Mouse (Mus musculus) MEL (cell line): Measurements from ENCODE around the gene Heg1.

ENCODE experiments used
- CTCF ChIP-seq, 3 experiments: IDR thresholded peaks in 2 of 3; conservative IDR thresholded peaks in 1 of 3; 2 replicates each; pipeline ENCODE4 v1.5.1; 2011 to 2012; ENCODE audit warnings: low read length in 3 of 3, low read depth in 2 of 3, mild to moderate bottlenecking in 2 of 3, improper control_type of control experiment in 1 of 3, inconsistent platforms in 1 of 3, mixed read lengths in 1 of 3, moderate library complexity in 1 of 3; ENCODE audit not compliant: control insufficient read depth in 1 of 3, insufficient read depth in 1 of 3, poor library complexity in 1 of 3, severe bottlenecking in 1 of 3
- E2F4 ChIP-seq: IDR thresholded peaks from 2 replicates; pipeline ENCODE4 v1.6.1; 2011; ENCODE audit warnings: low read depth, low read length, improper control_type of control experiment, borderline replicate concordance
- EP300 ChIP-seq, 2 experiments: IDR thresholded peaks; 2 replicates each; pipeline ENCODE4 v1.6.1; 2011; ENCODE audit warnings: improper control_type of control experiment in 2 of 2, low read length in 2 of 2, low read depth in 1 of 2, mild to moderate bottlenecking in 1 of 2
- GABPA ChIP-seq: IDR thresholded peaks from 2 replicates; pipeline ENCODE4 v1.6.1; 2012; ENCODE audit warnings: low read depth, mild to moderate bottlenecking, inconsistent platforms, low read length, improper control_type of control experiment, moderate library complexity
- KAT2A ChIP-seq: conservative IDR thresholded peaks from 2 replicates; pipeline ENCODE4 v1.6.1; 2012; ENCODE audit warnings: low read depth, low read length, improper control_type of control experiment, inconsistent platforms
- MAX ChIP-seq: IDR thresholded peaks from 2 replicates; pipeline ENCODE4 v1.6.1; 2011; ENCODE audit warnings: low read length, improper control_type of control experiment
- MEF2A ChIP-seq: IDR thresholded peaks from 2 replicates; pipeline ENCODE4 v1.6.1; 2014; ENCODE audit warnings: low read depth, mild to moderate bottlenecking, inconsistent platforms, low read length, improper control_type of control experiment; ENCODE audit not compliant: poor library complexity, insufficient replicate concordance, severe bottlenecking; ENCODE audit errors: extremely low read depth
- NELFE ChIP-seq: IDR thresholded peaks from 2 replicates; pipeline ENCODE4 v1.6.1; 2011; ENCODE audit warnings: low read depth, low read length, improper control_type of control experiment
- POLR2A ChIP-seq, 2 experiments: IDR thresholded peaks; 2 replicates each; pipeline ENCODE4 v1.6.1; 2011 to 2012; ENCODE audit warnings: low read length in 2 of 2, mild to moderate bottlenecking in 2 of 2, control low read depth in 1 of 2, improper control_type of control experiment in 1 of 2, low read depth in 1 of 2, moderate library complexity in 1 of 2; ENCODE audit not compliant: control insufficient read depth in 1 of 2, insufficient read depth in 1 of 2, poor library complexity in 1 of 2
- POLR2AphosphoS5 ChIP-seq: IDR thresholded peaks from 2 replicates; pipeline ENCODE4 v1.6.1; 2012; ENCODE audit warnings: low read depth, borderline replicate concordance, mild to moderate bottlenecking, inconsistent platforms, low read length, moderate library complexity, mixed read lengths
- TAL1 ChIP-seq: IDR thresholded peaks from 2 replicates; pipeline ENCODE4 v1.6.1; 2012; ENCODE audit warnings: mild to moderate bottlenecking, inconsistent platforms, low read length, moderate library complexity, mixed read lengths
- TCF12 ChIP-seq: IDR thresholded peaks from 2 replicates; pipeline ENCODE4 v1.6.1; 2014; ENCODE audit warnings: low read depth, mild to moderate bottlenecking, inconsistent platforms, low read length, improper control_type of control experiment, moderate library complexity
- USF1 ChIP-seq: IDR thresholded peaks from 2 replicates; pipeline ENCODE4 v1.6.1; 2014; ENCODE audit warnings: low read depth, mild to moderate bottlenecking, inconsistent platforms, low read length, improper control_type of control experiment, moderate library complexity

GRCm38 (mm10) chr16:33662841-33663240 is 21.3 kb upstream of the Heg1 start:
- no peak for TF ChIP-seq USF1
- TF ChIP-seq TAL1 = no peak
- no peak for TF ChIP-seq E2F4
- TF ChIP-seq EP300 (IDR thresholded peaks at IDR 0.05; ENCODE audit: low read depth in 1 of 2, low read length in 2 of 2) = no peak
- no peak for TF ChIP-seq MEF2A
- TF ChIP-seq POLR2A (IDR thresholded peaks at IDR 0.05; ENCODE audit: control insufficient read depth in 1 of 2, insufficient read depth in 1 of 2, low read depth in 1 of 2, low read length in 2 of 2, poor library complexity in 1 of 2) = no peak
- no peak for TF ChIP-seq CTCF (IDR thresholded peaks at IDR 0.05 in 2 of 3, conservative IDR thresholded peaks at IDR 0.05 in 1 of 3; ENCODE audit: control insufficient read depth in 1 of 3, insufficient read depth in 1 of 3, low read depth in 2 of 3, low read length in 3 of 3, poor library complexity in 1 of 3, severe bottlenecking in 1 of 3)
- TF ChIP-seq GABPA = no peak
- no peak for TF ChIP-seq POLR2AphosphoS5
- no peak for TF ChIP-seq MAX
- no peak for TF ChIP-seq KAT2A
- no peak for TF ChIP-seq TCF12
- TF ChIP-seq NELFE = no peak
